Comparison of ENCODE assay signal across 11 mouse cellular contexts in the genomic region with DNA sequence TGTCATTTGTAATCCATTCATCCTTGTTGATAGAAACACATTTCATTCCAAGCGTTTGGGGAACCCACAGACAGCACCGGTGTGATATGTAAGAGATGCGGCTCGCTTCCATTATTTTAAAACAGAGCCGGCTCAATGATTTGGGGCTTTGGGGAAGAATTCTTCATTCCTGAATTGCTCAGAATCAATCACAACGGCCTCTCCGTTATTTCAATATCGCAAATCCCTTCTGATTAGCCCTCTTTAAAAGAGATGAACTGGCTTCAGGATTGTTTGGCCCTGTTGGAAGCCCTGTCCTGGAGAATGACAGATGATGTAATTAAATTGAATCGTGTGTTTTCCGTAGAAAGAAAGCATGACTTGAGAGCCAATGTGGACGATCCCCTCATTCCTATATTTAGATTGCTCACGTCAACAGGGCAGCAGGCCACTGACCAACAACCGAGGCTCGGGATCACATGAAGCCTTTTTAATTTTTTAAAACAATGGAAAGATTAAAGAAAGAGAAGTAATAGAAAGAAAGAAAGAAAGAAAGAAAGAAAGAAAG. TPM values are rescaled to one million over a fixed set of nuclear protein-coding genes. Genes with fewer than 3 reads are reported as not detected.
DNase-seq lines count a peak whose midpoint lies in the region; ATAC-seq lines count a peak whose summit lies in the region.
"Had no signal": no experiment of that assay in that cellular context is flagged by ENCODE, and none has a peak within 500 bp of the region (broad histone marks: within the 10 kb centered on the region; RNA-seq: fewer than 3 reads in every experiment).

No protein-coding gene starts in this region.

- H3K9ac ChIP-seq in hindbrain, embryonic 12.5 days, result no peak overlapping the region
- H3K9ac ChIP-seq in embryonic facial prominence, embryonic 13.5 days, result peak overlapping the region; percentile 52
- no peak overlapping the region for H3K9ac ChIP-seq in forebrain, embryonic 15.5 days (replicated peaks)
- no peak overlapping the region for H3K9ac ChIP-seq in liver, embryonic 11.5 days (ENCODE audit: low read depth, low read length)
- H3K9ac ChIP-seq: liver, embryonic 14.5 days had no signal

- no peaks in the 10 kb centered on the region for H3K27me3 ChIP-seq in hindbrain, embryonic 12.5 days
- peaks cover 27% of the 10 kb centered on the region; the same call in 1 of the 2 replicates for H3K27me3 ChIP-seq in hindbrain, embryonic 10.5 days (ENCODE audit: insufficient read depth, poor library complexity, severe bottlenecking)
- H3K27me3 ChIP-seq in embryonic facial prominence, embryonic 13.5 days, result peaks cover 21% of the 10 kb centered on the region
- no peaks in the 10 kb centered on the region for H3K27me3 ChIP-seq in forebrain, embryonic 15.5 days
- peaks cover 3% of the 10 kb centered on the region; the same call in 1 of the 2 replicates for H3K27me3 ChIP-seq in liver, embryonic 11.5 days (replicated peaks; ENCODE audit: control insufficient read depth, insufficient read depth, low read length)

- no peak overlapping the region for H3K27ac ChIP-seq in hindbrain, embryonic 12.5 days
- no peak overlapping the region for H3K27ac ChIP-seq in hindbrain, embryonic 10.5 days
- peak overlapping the region; percentile 48; the same call in 1 of the 2 replicates for H3K27ac ChIP-seq in embryonic facial prominence, embryonic 13.5 days
- H3K27ac ChIP-seq in forebrain, embryonic 15.5 days (replicated peaks), result no peak overlapping the region
- no peak overlapping the region for H3K27ac ChIP-seq in liver, embryonic 11.5 days (ENCODE audit: low read depth, low read length)
- H3K27ac ChIP-seq: kidney, postnatal 0 days; liver, embryonic 14.5 days had no signal

- H3K4me3 ChIP-seq in hindbrain, embryonic 12.5 days, result no peak overlapping the region
- H3K4me3 ChIP-seq in hindbrain, embryonic 10.5 days, result no peak overlapping the region
- H3K4me3 ChIP-seq in embryonic facial prominence, embryonic 13.5 days, result peak overlapping the region; percentile 1; the same call in 1 of the 2 replicates
- peak overlapping the region; percentile 9; the same call in 1 of the 2 replicates for H3K4me3 ChIP-seq in forebrain, embryonic 15.5 days
- H3K4me3 ChIP-seq in liver, embryonic 11.5 days (ENCODE audit: low read depth, low read length), result no peak overlapping the region

- WGBS in hindbrain, embryonic 12.5 days, result 32% methylated on average over 14 of the region's 14 CpGs
- WGBS in hindbrain, embryonic 10.5 days, result 54% methylated on average over 14 of the region's 14 CpGs
- WGBS in embryonic facial prominence, embryonic 13.5 days, result 44% methylated on average over 14 of the region's 14 CpGs
- WGBS in forebrain, embryonic 15.5 days, result 7% methylated on average over 14 of the region's 14 CpGs
- WGBS in liver, embryonic 11.5 days, result 59% methylated on average over 14 of the region's 14 CpGs

- DNase-seq in hindbrain, embryonic 10.5 days (ENCODE audit: low spot score), result no peak
- DNase-seq in neural tube, embryonic 10.5 days (ENCODE audit: extremely low spot score, low spot score), result peak; percentile 19
- DNase-seq in liver, embryonic 11.5 days (ENCODE audit: low spot score), result no peak
- no peak for DNase-seq in urinary bladder, postnatal 14 days (ENCODE audit: low spot score)
- DNase-seq in testis, postnatal 14 days (ENCODE audit: low spot score), result no peak
- DNase-seq: right cerebral cortex, postnatal 25 days had no signal

- no peaks in the 10 kb centered on the region for H3K36me3 ChIP-seq in hindbrain, embryonic 12.5 days
- no peaks in the 10 kb centered on the region for H3K36me3 ChIP-seq in hindbrain, embryonic 10.5 days
- no peaks in the 10 kb centered on the region for H3K36me3 ChIP-seq in embryonic facial prominence, embryonic 13.5 days
- H3K36me3 ChIP-seq in forebrain, embryonic 15.5 days, result no peaks in the 10 kb centered on the region
- H3K36me3 ChIP-seq in liver, embryonic 11.5 days (ENCODE audit: control insufficient read depth, insufficient read depth, low read length), result no peaks in the 10 kb centered on the region

- peak overlapping the region; percentile 3; the same call in 1 of the 2 replicates for H3K4me2 ChIP-seq in hindbrain, embryonic 12.5 days (replicated peaks)
- peak overlapping the region; percentile 41 for H3K4me2 ChIP-seq in embryonic facial prominence, embryonic 13.5 days
- peak overlapping the region; percentile 42 for H3K4me2 ChIP-seq in forebrain, embryonic 15.5 days (replicated peaks)
- no peak overlapping the region for H3K4me2 ChIP-seq in liver, embryonic 11.5 days

- peaks cover 13% of the 10 kb centered on the region for H3K4me1 ChIP-seq in hindbrain, embryonic 12.5 days
- H3K4me1 ChIP-seq in hindbrain, embryonic 10.5 days (replicated peaks), result peaks cover 16% of the 10 kb centered on the region
- H3K4me1 ChIP-seq in embryonic facial prominence, embryonic 13.5 days, result peaks cover 10% of the 10 kb centered on the region
- H3K4me1 ChIP-seq in forebrain, embryonic 15.5 days, result peaks cover 18% of the 10 kb centered on the region
- H3K4me1 ChIP-seq in liver, embryonic 11.5 days (replicated peaks; ENCODE audit: control insufficient read depth, insufficient read depth, low read length), result no peaks in the 10 kb centered on the region

- H3K9me3 ChIP-seq in hindbrain, embryonic 12.5 days (replicated peaks), result no peaks in the 10 kb centered on the region
- no peaks in the 10 kb centered on the region for H3K9me3 ChIP-seq in hindbrain, embryonic 10.5 days
- H3K9me3 ChIP-seq in embryonic facial prominence, embryonic 13.5 days, result no peaks in the 10 kb centered on the region
- no peaks in the 10 kb centered on the region for H3K9me3 ChIP-seq in forebrain, embryonic 15.5 days
- H3K9me3 ChIP-seq in liver, embryonic 11.5 days (ENCODE audit: control insufficient read depth, low read length), result no peaks in the 10 kb centered on the region

- ATAC-seq in hindbrain, embryonic 12.5 days (ENCODE audit: low FRiP score), result no peak
- no peak for ATAC-seq in embryonic facial prominence, embryonic 13.5 days (ENCODE audit: insufficient number of reproducible peaks, insufficient read depth, low FRiP score, low TSS enrichment, low read depth)
- no peak for ATAC-seq in forebrain, embryonic 15.5 days (replicated peaks)
- ATAC-seq in liver, embryonic 11.5 days (replicated peaks; ENCODE audit: low FRiP score), result no peak

RNA-seq across cellular contexts. Expression of a gene that starts 26.4 kb away (rescaled TPM):
- polyA plus RNA-seq in hindbrain, embryonic 12.5 days (2016; fragmentation: Nextera tagmentation; extraction: Ambion mirVana), result 16.6 and 18.5 TPM in 2 replicates
- 14.9 and 20.9 TPM in 2 replicates for polyA plus RNA-seq in hindbrain, embryonic 10.5 days (2016; fragmentation: Nextera tagmentation; extraction: Ambion mirVana)
- 22.4 and 23.7 TPM in 2 replicates for polyA plus RNA-seq in embryonic facial prominence, embryonic 13.5 days (2015; fragmentation: Nextera tagmentation; extraction: Ambion mirVana)
- 9.6 and 10.4 TPM in 2 replicates for polyA plus RNA-seq in forebrain, embryonic 15.5 days (2015; fragmentation: Nextera tagmentation; extraction: Ambion mirVana)
- 22.0 and 24.7 TPM in 2 replicates for polyA plus RNA-seq in liver, embryonic 11.5 days (2014; fragmentation: Nextera tagmentation; extraction: Ambion mirVana)

RNA-seq across cellular contexts. Expression of a gene that starts 26.8 kb away (rescaled TPM):
- polyA plus RNA-seq in hindbrain, embryonic 12.5 days (2016; fragmentation: Nextera tagmentation; extraction: Ambion mirVana), result 11.7 and 12.7 TPM in 2 replicates
- 19.2 and 20.2 TPM in 2 replicates for polyA plus RNA-seq in hindbrain, embryonic 10.5 days (2016; fragmentation: Nextera tagmentation; extraction: Ambion mirVana)
- 16.7 and 19.8 TPM in 2 replicates for polyA plus RNA-seq in embryonic facial prominence, embryonic 13.5 days (2015; fragmentation: Nextera tagmentation; extraction: Ambion mirVana)
- 14.1 and 16.4 TPM in 2 replicates for polyA plus RNA-seq in forebrain, embryonic 15.5 days (2015; fragmentation: Nextera tagmentation; extraction: Ambion mirVana)
- polyA plus RNA-seq in liver, embryonic 11.5 days (2014; fragmentation: Nextera tagmentation; extraction: Ambion mirVana), result 8.2 and 10.7 TPM in 2 replicates

Comparison
In these comparisons a context has a peak if more than half of its experiments do, and no peak if none do; other contexts are left out.
1. H3K4me3 ChIP-seq: peak in embryonic facial prominence, embryonic 13.5 days (single experiment) and forebrain, embryonic 15.5 days (single experiment); none in hindbrain, embryonic 12.5 days (single experiment), hindbrain, embryonic 10.5 days (single experiment) and liver, embryonic 11.5 days (single experiment).